Mouse (Mus musculus): ENCODE data around the gene Rhox3c.
"Not testable (repeated sequence)": the region's sequence is repeated elsewhere in the genome, so short reads cannot be mapped to it uniquely, and the experiment has no call there.

Gene Rhox3c

GRCm38 (mm10) chrX:37458285-37458684 lies at the start of gene Rhox3c:
Rhox3c (plus strand) TSS chrX:37458585.
- in situ Hi-C loops (cut with MseI, MboI), result not testable (repeated sequence)

- in situ Hi-C loops (cut with MseI, MboI), result not testable (repeated sequence)
These were observed 46.6 kb upstream of the Rhox3c start, which contains the start of gene Rhox2b for GRCm38 (mm10) chrX:37411767-37412166. Rhox2b (plus strand) TSS chrX:37412067.

- in situ Hi-C loops (cut with MseI, MboI), result not testable (repeated sequence)
These were observed 26.2 kb upstream of the Rhox3c start, which contains the start of gene Rhox4b for GRCm38 (mm10) chrX:37432194-37432593. Rhox4b (plus strand) TSS chrX:37432494.

- in situ Hi-C loops (cut with MseI, MboI), result not testable (repeated sequence)
These were observed 5.0 kb upstream of the Rhox3c start, which contains the start of gene Rhox2c for GRCm38 (mm10) chrX:37453380-37453779. Rhox2c (plus strand) TSS chrX:37453680.

- in situ Hi-C loops (cut with MseI, MboI), result not testable (repeated sequence)
These were observed 21.7 kb downstream of the Rhox3c start, which contains the start of gene Rhox4c for GRCm38 (mm10) chrX:37480037-37480436. Rhox4c (plus strand) TSS chrX:37480337.

GRCm38 (mm10) chrX:37514059-37514458 lies 55.7 kb downstream of the Rhox3c start, which contains the start of gene Rhox4d:
Rhox4d (plus strand) TSS chrX:37514359.
- in situ Hi-C loops (cut with MseI, MboI), result not testable (repeated sequence)

Data from mouse trophoblast stem cell (cell line).